Mouse (Mus musculus): ENCODE data around the gene Krt25. TPM values are rescaled to one million over a fixed set of nuclear protein-coding genes. Genes with fewer than 3 reads are reported as not detected.
A peak's percentile ranks its signal among the peaks of the same experiment; 100 is the strongest.

Gene Krt25
- polyA plus RNA-seq, 1 experiment: not detected

DNA sequence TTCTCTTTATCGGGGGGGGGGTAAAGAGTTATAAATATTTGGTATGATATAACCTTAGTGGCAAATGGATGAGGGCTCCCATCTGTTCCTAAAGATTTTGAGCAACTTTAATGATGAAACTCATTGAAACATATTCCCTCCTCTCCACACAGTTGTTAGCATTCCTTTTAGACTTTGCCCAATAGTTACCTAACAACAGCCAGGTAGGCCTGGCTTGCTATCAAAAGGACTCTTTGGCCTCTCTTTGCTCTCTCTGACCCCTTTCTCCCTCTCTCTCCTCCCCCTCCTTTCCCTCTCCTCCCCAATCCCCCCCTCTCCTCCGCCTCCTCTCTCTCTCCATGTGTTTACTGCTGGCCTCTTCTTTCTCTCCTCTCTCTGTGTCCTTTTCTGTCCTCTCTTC, 8.2 kb downstream of the Krt25 start:
- Histone ChIP-seq H3K36me3 (ENCODE audit: control insufficient read depth, insufficient read depth, low read length) (no peaks in the 10 kb centered on the region), H3K4me3 (ENCODE audit: control insufficient read depth, low read depth, low read length) (no peak overlapping the region)

DNA sequence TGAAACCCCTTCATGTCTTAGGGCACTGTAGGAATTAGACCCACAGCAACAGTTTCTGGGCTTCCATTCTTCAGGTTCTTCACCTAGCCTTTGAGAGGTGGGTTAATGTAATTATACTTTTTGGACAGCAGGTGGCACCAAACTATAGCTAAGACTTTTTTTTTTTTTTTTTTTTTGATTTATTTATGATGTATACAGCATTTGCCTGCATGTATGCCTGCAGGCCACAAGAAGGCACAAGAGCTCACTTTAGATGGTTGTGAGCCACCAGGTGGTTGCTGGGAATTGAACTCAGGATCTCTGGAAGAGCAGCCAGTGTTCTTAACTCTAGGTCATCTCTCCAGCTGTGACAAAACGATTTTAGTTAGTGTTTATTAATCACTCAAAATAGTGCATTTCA, 11.9 kb downstream of the Krt25 start:
- H3K4me1 ChIP-seq (ENCODE audit: control insufficient read depth, insufficient read depth, low read length): no peaks in the 10 kb centered on the region
- no peak overlapping the region for H3K4me3 ChIP-seq (ENCODE audit: control insufficient read depth, low read depth, low read length)
- H3K27ac ChIP-seq (ENCODE audit: control insufficient read depth, insufficient read depth, low read depth, low read length): no peak overlapping the region
- H3K36me3 ChIP-seq (ENCODE audit: control insufficient read depth, insufficient read depth, low read length): no peaks in the 10 kb centered on the region
- TF ChIP-seq POLR2A (IDR thresholded peaks at IDR 0.05; ENCODE audit: control insufficient read depth, low read depth, low read length): no peak
- no peak for TF ChIP-seq CTCF (IDR thresholded peaks at IDR 0.05; ENCODE audit: control insufficient read depth, insufficient read depth, insufficient replicate concordance, low read depth, low read length)
- no peaks in the 10 kb centered on the region for H3K27me3 ChIP-seq (ENCODE audit: control insufficient read depth, insufficient read depth, low read length)

More for the DNA sequence above, 8.2 kb downstream of the Krt25 start:
- TF ChIP-seq CTCF (IDR thresholded peaks at IDR 0.05; ENCODE audit: control insufficient read depth, insufficient read depth, insufficient replicate concordance, low read depth, low read length) (no peak), POLR2A (IDR thresholded peaks at IDR 0.05; ENCODE audit: control insufficient read depth, low read depth, low read length) (no peak)
- Histone ChIP-seq H3K27me3 (ENCODE audit: control insufficient read depth, insufficient read depth, low read length) (no peaks in the 10 kb centered on the region), H3K4me1 (ENCODE audit: control insufficient read depth, insufficient read depth, low read length) (no peaks in the 10 kb centered on the region), H3K27ac (ENCODE audit: control insufficient read depth, insufficient read depth, low read depth, low read length) (no peak overlapping the region)

DNA sequence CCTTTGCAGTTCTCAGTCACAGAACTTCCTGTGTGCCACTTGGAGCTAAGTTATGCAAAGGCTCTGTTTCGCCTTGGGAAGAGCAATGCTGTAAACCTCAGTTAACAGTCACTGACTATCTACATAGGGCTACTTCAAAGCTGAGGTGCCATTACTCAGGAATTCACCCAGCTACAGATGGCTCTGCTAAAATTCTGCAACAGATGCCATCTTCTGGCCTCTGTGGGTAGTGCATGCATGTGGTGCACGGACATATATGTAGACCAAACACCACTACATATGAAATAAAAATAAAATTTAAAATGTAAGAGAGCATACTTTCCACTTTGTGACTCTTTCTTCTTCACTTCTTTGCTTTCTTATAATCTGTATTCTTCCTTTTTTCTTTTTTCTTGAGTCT, 15.2 kb downstream of the Krt25 start:
- no peak overlapping the region for H3K27ac ChIP-seq (ENCODE audit: control insufficient read depth, insufficient read depth, low read depth, low read length)
- no peak for TF ChIP-seq CTCF (IDR thresholded peaks at IDR 0.05; ENCODE audit: control insufficient read depth, insufficient read depth, insufficient replicate concordance, low read depth, low read length)
- TF ChIP-seq POLR2A (IDR thresholded peaks at IDR 0.05; ENCODE audit: control insufficient read depth, low read depth, low read length): no peak
- H3K4me3 ChIP-seq (ENCODE audit: control insufficient read depth, low read depth, low read length): no peak overlapping the region
- no peaks in the 10 kb centered on the region for H3K4me1 ChIP-seq (ENCODE audit: control insufficient read depth, insufficient read depth, low read length)
- H3K36me3 ChIP-seq (ENCODE audit: control insufficient read depth, insufficient read depth, low read length): no peaks in the 10 kb centered on the region
- H3K27me3 ChIP-seq (ENCODE audit: control insufficient read depth, insufficient read depth, low read length): no peaks in the 10 kb centered on the region

DNA sequence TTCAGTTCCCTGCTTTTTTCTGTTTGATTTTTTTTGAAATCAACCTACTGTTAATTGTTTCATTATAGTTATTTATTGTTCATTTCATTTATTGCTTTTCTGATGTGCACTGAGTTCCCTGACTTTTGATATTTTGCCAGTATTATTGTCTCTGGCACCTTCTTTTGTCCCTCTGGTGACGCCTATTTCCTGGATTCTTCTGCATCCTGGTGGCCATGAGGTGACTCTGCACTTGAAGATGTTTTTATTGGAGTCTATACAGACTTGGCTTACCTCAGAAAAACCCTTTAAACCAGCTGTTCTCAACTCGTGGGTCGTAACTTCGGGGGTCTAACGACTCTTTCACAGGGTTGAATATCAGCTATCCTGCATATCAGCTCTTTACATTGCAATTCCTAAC, 27.7 kb downstream of the Krt25 start:
- TF ChIP-seq POLR2A (IDR thresholded peaks at IDR 0.05; ENCODE audit: control insufficient read depth, low read depth, low read length) (no peak), CTCF (IDR thresholded peaks at IDR 0.05; ENCODE audit: control insufficient read depth, insufficient read depth, insufficient replicate concordance, low read depth, low read length) (no peak)

DNA sequence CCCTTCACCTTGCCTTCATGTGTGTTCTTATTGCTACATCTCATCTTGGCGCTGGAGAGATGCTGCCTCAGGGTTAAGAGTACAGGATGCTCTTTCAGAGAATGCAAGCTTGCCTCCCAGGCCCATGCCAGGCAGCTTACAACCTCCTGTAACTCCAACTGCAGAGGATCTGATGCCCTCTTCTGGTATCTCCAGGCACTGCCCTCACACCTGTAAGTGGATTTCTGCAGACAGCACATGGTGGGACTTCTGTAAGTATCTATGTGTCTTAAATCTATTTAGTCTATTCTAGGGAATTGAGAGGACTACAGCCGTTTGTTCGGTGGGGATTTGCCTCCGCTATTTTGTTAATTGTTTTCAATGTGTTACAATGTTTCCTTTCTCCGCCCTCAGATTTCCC, 29.9 kb downstream of the Krt25 start:
- H3K27ac ChIP-seq (ENCODE audit: control insufficient read depth, insufficient read depth, low read depth, low read length): no peak overlapping the region
- TF ChIP-seq CTCF (IDR thresholded peaks at IDR 0.05; ENCODE audit: control insufficient read depth, insufficient read depth, insufficient replicate concordance, low read depth, low read length) (peak; percentile 42; the same call in 1 of the 2 replicates), POLR2A (IDR thresholded peaks at IDR 0.05; ENCODE audit: control insufficient read depth, low read depth, low read length) (no peak)
- H3K4me3 ChIP-seq (ENCODE audit: control insufficient read depth, low read depth, low read length): no peak overlapping the region
- no peaks in the 10 kb centered on the region for H3K27me3 ChIP-seq (ENCODE audit: control insufficient read depth, insufficient read depth, low read length)
- no peaks in the 10 kb centered on the region for H3K36me3 ChIP-seq (ENCODE audit: control insufficient read depth, insufficient read depth, low read length)
- H3K4me1 ChIP-seq (ENCODE audit: control insufficient read depth, insufficient read depth, low read length): no peaks in the 10 kb centered on the region

More for the DNA sequence above, 27.7 kb downstream of the Krt25 start:
- Histone ChIP-seq H3K4me1 (ENCODE audit: control insufficient read depth, insufficient read depth, low read length) (no peaks in the 10 kb centered on the region), H3K27me3 (ENCODE audit: control insufficient read depth, insufficient read depth, low read length) (no peaks in the 10 kb centered on the region), H3K4me3 (ENCODE audit: control insufficient read depth, low read depth, low read length) (no peak overlapping the region), H3K36me3 (ENCODE audit: control insufficient read depth, insufficient read depth, low read length) (no peaks in the 10 kb centered on the region), H3K27ac (ENCODE audit: control insufficient read depth, insufficient read depth, low read depth, low read length) (no peak overlapping the region)

DNA sequence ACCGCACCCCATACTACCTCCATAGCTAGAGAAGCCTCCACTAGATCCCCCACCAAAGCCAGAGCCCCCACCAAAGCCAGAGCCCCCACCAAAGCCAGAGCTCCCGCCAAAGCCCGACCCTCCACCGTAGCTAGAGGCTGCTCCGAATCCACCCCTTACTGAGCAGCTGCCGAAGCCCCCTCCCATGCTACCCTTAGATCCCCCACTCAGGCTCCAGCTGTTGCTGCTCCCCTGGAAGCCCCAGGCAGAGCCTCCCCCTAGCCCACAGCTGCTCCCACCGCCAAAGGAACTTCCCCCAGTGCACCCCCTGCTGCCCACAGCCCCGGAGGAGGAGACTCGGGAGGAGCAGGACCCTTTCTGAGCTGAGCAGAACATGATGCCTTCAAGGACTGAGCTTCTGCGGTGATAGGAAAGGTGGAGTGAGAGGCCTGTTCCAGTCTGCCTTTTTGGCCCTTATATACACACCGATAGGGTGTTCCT, 37.9 kb downstream of the Krt25 start, which contains the start of gene Krt24:
Krt24 (minus strand) TSS at position 430 of the 480 bp plus-strand sequence.
- Histone ChIP-seq H3K27me3 (ENCODE audit: control insufficient read depth, insufficient read depth, low read length) (no peaks in the 10 kb centered on the region), H3K27ac (ENCODE audit: control insufficient read depth, insufficient read depth, low read depth, low read length) (no peak within 1 kb of the TSS), H3K4me1 (ENCODE audit: control insufficient read depth, insufficient read depth, low read length) (no peaks in the 10 kb centered on the region), H3K36me3 (ENCODE audit: control insufficient read depth, insufficient read depth, low read length) (no peaks in the 10 kb centered on the region), H3K4me3 (ENCODE audit: control insufficient read depth, low read depth, low read length) (no peak within 1 kb of the TSS)
- TF ChIP-seq POLR2A (IDR thresholded peaks at IDR 0.05; ENCODE audit: control insufficient read depth, low read depth, low read length): no peak
- TF ChIP-seq CTCF (IDR thresholded peaks at IDR 0.05; ENCODE audit: control insufficient read depth, insufficient read depth, insufficient replicate concordance, low read depth, low read length): no peak

DNA sequence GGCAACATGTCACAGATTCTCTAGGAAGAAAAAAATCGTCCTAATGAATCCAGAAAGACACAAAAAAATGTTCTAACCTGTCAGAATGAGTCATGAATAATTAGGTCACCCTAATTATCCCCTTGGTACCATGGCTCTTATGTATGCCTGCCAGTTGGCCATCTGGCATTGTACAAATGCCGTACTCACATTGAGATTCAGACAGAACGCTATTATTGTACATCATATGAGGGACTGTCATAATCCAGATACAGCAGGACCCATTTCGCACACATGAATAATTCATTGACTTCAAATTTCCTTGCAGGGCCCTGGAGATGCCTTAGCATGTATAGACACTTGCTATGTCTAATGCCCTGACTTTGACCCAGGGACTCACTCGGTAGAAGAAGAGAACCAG, 38.7 kb downstream of the Krt25 start:
- no peak for TF ChIP-seq CTCF (IDR thresholded peaks at IDR 0.05; ENCODE audit: control insufficient read depth, insufficient read depth, insufficient replicate concordance, low read depth, low read length)
- no peak for TF ChIP-seq POLR2A (IDR thresholded peaks at IDR 0.05; ENCODE audit: control insufficient read depth, low read depth, low read length)
- H3K4me3 ChIP-seq (ENCODE audit: control insufficient read depth, low read depth, low read length): no peak overlapping the region
- H3K4me1 ChIP-seq (ENCODE audit: control insufficient read depth, insufficient read depth, low read length): no peaks in the 10 kb centered on the region
- no peaks in the 10 kb centered on the region for H3K27me3 ChIP-seq (ENCODE audit: control insufficient read depth, insufficient read depth, low read length)
- H3K36me3 ChIP-seq (ENCODE audit: control insufficient read depth, insufficient read depth, low read length): no peaks in the 10 kb centered on the region
- no peak overlapping the region for H3K27ac ChIP-seq (ENCODE audit: control insufficient read depth, insufficient read depth, low read depth, low read length)

DNA sequence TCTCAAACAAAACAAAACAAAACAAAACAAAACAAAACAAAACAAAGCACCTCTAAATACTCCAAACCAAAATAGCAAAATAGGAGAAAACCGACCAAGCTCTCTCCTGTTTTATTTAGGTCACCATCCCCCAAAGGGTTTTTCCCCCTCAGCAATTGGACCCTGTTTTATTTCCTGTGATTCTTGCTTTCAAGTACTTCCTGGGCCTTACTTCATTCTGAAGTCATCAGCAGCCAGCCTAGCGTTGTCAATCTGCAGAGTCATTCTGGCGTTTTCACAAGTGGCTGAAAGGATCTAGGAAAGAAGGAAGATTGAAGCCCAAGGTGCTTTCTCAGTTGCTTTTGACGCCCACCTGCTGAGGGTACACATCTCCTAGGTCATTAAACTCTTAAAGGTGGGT, 39.4 kb downstream of the Krt25 start:
- Histone ChIP-seq H3K27me3 (ENCODE audit: control insufficient read depth, insufficient read depth, low read length) (no peaks in the 10 kb centered on the region), H3K36me3 (ENCODE audit: control insufficient read depth, insufficient read depth, low read length) (no peaks in the 10 kb centered on the region), H3K27ac (ENCODE audit: control insufficient read depth, insufficient read depth, low read depth, low read length) (no peak overlapping the region), H3K4me1 (ENCODE audit: control insufficient read depth, insufficient read depth, low read length) (no peaks in the 10 kb centered on the region), H3K4me3 (ENCODE audit: control insufficient read depth, low read depth, low read length) (no peak overlapping the region)
- TF ChIP-seq POLR2A (IDR thresholded peaks at IDR 0.05; ENCODE audit: control insufficient read depth, low read depth, low read length): no peak
- TF ChIP-seq CTCF (IDR thresholded peaks at IDR 0.05; ENCODE audit: control insufficient read depth, insufficient read depth, insufficient replicate concordance, low read depth, low read length): no peak

Measured in testis, adult 2 months (tissue).